Mouse (Mus musculus) liver, adult (tissue): ENCODE measurements around the gene Ampd3.

Source experiments
- GATA4 ChIP-seq: IDR thresholded peaks from 2 replicates; pipeline ENCODE4 v1.6.1; 2014; ENCODE audit warnings: mild to moderate bottlenecking, low read length; ENCODE audit not compliant: insufficient replicate concordance

The Ampd3 gene

DNA sequence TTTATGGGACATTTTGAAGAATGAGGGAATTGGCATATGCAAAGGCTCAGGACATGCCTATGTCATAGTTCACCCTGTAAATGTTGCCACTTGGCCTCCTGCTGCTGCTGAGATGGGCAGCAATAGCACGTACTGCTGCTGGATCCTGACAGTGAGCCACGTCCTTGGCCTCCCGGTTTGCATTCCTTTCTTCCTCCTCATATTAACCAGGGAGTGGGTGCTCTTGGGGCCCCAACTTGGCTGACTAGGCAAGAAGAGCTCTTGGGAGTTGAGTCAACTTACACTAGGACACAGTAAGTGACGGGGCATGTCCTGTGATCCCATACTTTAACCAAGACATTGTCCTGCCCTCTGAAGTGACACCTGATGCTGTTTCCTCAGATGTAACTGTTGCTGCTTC, 12.5 kb downstream of the Ampd3 start:
- TF ChIP-seq GATA4, result no peak

DNA sequence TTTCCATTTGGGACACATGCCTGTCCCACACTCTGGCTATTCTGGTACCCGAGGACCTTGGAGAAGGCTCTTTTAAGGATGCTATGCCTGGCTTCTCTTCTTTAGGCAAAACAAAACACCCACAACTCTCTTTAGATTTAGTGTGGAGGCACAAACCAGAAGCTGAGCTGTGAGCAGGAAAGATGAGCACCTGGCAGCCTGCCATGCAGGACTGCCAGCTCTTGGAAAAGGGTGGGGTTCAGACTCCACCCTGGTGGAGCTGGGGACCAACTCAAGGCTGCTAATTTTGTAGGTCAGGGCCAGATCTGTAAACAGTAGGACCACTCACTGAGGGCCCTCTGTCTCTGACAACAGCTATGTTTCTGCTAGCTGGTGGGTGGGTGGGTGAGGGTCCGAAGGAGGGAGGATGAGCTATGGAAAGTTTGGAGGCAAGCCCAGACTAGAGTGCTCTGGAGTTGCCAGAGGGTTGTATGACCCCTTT, 13.3 kb downstream of the Ampd3 start:
- no peak for TF ChIP-seq GATA4

DNA sequence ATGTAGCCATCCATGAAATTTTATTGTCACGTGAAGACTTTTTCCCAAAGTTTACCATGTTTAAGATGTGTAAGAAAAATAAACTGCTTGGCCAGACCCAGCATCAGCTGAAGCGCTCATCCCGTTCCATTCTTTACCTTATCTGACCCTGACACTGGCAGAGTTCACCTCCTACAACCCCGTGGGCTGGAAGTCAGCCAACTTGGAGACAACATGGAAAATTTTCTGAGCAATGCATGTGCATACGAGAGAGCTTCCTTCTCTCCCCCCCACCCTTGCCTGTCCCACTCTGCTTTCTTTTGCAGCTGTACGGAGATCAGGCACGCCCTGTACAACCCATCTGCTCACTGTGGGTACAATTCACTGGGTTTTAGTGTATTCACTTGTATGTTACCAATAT, 14.1 kb downstream of the Ampd3 start:
- no peak for TF ChIP-seq GATA4

DNA sequence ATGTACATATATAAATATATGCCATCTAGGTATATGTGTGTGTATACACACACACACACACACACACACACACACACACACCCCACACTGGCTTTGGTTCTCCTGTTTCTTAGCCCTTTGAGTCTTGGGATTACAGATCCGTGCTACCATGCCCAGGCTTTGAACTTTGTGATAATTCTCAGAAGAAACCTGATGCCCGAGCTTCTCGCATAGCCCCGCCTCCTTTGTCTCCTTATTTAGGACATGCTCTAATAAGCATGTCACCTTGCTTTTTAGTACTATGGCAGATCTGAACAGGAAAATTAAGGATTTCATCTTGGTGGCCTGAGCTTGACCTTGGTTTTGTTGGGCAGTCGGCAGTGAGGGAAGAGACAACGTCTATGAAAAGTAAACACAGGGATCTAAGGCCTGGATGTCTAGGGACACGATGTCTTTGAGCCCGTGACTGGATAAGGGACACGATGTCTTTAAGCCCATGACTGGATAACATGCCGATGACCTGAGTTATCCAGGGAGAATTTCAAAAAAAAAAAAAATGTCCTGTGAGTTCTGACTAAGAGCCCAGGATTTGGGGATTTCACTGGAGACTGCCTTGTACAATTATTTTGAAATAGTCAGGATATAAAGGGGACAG, 15.0 kb downstream of the Ampd3 start:
- no peak for TF ChIP-seq GATA4

DNA sequence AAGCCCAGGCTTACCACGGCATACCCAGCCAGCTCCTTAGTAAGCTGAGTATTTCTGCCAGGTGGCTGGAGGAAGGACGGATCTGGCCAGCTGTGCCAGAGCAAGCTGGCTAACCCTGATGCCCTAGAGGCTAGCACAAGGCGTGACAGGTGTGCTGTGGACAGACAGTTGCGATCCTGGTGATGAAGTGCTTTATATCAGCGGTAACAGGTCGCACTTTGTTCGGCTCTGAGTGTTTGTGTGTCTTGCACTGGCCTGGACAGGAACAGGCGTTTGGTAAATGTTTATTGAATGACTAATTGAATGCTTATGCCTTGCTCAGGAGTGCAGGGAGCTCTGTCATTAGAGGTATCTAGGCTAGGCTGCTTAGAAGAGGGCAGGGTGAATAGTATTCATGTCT, 17.0 kb downstream of the Ampd3 start:
- no peak for TF ChIP-seq GATA4

DNA sequence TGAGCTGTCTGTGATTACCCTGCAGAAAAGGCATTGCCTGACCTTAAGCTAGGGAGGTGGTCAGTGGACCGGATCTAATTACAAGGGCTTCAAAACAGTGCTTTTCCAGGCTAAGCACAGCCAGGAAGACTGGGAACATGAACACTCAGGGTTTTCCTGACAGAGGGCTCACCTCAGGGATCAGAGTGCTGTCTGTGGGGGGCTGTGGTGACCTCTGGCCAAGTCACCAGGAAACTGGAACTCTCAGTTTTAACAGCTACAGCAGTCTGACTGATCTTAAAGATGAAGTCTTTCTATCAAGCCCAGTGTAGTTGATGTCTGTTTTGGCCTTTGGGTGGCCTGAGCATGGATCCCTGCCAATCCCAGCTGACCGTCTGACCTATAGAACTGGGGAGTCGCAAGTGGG, 17.7 kb downstream of the Ampd3 start:
- TF ChIP-seq GATA4, result no peak; the same call in 1 of the 2 replicates

DNA sequence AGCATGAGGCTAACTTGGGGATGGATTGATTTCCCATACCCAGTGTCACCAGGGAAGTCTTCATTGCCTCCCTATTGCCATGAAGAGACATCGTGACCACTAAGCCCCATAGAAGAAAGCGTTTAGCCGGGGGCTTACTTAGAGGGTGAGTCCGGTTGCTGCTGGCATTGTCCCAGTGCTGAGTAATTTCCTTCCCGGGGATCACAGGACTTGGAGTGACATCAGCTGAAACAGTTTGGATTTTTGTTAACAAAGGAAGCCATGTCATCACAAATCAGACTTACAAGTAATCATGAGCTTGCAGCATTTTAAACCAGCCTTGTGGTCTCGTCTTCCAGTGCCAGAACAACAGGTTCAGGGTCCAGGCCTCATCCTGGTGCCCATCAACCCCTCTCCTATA, 19.3 kb downstream of the Ampd3 start:
- no peak for TF ChIP-seq GATA4

DNA sequence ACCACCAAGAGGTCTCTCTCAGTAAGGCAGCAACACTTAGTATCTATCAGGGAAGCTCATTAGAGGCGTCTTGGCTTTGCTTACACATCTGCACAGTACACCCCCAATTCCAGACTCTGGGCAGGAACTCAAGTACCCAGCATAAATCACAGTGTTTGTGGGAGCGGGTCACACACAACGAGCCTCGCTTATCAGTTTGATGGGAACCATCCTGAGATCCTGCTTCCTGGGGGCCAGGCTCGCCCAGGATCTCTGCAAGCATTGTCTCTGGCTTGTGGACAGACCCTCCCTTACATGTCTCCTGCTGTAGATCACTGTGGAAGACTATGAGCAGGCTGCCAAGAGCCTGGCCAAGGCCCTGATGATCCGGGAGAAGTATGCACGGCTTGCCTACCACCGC, 22.9 kb downstream of the Ampd3 start:
- TF ChIP-seq GATA4, result no peak

DNA sequence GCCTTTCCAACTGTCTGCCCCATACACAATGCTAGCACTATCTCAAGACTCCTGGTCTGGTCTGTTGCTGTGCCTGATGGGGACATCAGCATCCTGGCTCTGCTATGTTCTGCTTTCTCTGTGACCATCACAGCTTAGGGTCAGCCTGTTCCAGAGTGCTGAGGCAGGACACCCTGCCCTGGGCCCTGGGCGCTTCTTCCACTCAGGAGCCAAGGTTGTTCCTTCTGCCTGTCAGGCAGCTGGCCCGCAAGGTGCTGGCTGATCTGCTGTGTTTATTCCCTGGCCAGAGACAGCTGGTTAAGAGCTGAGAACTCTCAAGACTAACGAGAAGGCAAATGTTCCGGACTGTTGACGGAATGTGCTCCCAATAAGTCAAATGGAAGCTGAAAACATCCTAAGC, 24.2 kb downstream of the Ampd3 start:
- TF ChIP-seq GATA4, result no peak

DNA sequence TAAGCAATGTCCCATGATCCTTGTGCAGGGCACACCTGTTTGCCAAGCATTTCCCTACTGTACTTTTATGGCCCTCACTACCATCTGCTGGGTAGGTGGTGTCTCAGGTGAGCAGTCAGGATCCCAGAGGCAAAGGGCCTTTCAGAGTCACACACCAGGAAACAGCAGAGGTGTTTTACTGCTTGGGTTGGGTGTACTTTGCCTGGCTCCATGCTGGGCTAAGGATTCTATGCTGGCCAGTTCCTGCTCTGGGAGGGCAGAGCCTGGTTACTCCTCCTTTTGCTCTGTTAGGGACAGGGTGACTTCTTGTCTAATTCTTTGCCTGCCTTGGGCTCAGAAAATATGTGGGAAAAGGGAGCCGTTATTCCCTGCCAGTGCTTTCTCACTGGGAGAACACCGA, 24.8 kb downstream of the Ampd3 start:
- TF ChIP-seq GATA4, result no peak

DNA sequence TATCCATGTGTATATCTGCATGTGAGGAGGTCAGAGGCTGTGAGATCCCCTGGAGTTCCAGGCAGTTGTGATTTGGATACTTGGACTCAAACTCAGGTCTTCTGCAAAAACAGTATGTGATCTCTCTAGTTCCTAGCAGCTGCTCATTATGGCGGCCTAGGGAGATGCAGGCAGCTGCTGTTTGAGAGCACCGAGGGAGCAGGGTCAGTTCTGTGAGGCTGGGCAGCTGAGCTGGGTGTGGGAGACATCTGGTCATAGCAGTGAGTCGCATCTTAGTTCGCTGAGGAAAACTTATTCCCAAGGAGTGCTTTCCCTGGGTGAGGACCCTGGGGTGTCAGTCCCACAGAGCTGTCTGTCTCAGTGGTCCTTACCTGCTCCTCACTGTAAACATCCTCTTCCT, 26.7 kb downstream of the Ampd3 start:
- TF ChIP-seq GATA4, result no peak

DNA sequence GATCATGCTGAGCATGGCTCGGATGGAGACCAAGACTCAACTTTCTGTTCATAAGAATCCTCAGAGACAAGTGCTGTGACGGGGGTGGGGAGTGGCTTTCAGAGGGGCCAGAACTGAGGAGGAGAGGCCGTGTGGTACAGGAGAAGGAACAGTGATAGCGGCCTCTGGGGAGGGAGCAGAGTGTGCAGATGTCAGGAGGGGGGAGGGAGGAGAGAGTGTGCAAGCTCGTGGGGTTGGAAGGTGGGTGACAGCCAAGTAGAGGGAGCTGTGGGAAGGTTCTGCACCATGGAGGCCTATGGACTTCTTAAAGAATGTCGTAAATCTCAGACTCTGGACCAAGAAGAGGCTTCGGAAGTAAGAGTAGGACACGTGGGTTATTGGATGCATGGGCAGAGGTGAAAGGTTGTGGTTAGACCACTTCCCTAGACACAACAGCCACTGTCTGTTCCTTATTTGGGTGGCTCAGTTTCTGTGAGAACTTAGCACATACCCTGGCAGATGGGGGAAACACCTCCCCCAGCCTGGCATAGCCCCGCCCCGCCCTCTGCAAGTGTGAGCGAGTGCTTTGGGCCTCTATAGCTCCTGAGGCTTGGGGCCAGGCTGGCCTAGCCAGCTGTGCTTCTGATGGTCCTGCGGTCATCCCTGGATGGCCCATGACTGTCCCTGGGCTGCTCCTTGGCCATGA, 28.5 kb downstream of the Ampd3 start:
- no peak for TF ChIP-seq GATA4

DNA sequence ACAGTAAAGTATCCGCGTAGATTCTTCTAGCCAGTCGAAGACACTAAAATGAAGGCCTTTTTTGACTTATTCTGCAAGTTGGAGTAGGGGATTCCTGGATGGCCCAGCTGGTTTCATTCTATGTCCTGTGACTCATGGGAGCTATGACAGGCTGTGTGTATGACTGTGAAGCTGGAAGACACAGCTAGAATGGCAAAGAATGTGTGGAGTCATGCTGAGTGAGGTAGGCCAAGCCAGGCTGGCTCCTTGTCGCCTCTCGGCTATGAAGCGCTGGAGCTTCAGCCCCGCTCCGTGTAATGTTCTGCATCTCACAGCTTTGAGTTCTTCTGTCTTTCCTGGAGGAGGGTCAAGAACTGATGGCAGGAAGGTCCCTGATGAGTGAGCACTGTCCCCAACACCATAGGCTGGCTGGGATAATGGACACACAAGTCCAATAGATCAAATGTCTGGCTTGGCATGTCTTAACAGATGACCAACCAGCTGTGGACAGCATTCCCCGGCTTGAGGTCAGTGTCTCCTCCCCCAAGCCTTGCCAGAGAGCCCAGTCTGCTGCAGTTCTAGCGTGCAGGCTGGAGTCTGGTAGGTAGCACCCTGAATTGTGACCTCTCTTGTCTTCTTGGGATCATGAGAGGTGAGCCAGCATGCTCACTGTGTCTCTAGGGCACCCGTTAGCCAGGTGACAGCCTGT, 29.9 kb downstream of the Ampd3 start:
- no peak for TF ChIP-seq GATA4

DNA sequence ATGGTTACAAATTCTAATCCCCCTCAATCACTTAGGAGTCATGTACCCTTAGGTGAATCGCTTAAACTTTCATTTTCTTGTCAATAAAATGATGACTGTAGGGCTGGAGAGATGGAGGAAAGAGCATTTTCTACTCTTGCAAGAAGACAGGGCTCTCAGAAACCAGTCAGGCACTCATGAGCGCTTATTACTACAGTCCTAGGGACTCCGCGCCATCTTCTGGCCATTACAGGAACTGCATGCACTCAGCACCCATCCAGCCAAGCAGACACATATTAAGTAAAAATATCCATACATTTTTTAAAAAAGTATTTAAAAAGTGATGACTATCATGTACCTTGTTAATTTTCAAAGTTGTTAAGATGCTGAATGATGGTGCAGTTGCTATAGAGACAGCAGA, 33.0 kb downstream of the Ampd3 start:
- no peak for TF ChIP-seq GATA4

DNA sequence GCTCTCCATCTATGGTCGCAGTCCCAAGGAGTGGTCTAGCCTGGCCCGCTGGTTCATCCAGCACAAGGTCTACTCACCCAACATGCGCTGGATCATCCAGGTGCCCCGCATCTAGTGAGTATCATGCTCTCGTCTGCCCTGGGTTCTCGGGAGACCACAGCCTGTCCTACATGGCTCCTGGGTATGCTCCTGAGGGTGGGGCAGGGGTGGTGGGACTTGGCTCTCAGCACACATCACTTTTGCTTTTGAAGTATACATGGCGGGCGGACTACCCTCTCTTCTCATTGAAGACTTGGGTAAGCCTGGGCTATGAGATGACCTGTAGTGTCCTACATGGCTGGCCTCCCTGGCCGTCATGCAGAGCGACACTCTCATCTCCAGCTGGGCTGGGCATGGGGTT, 35.1 kb downstream of the Ampd3 start:
- TF ChIP-seq GATA4, result no peak

DNA sequence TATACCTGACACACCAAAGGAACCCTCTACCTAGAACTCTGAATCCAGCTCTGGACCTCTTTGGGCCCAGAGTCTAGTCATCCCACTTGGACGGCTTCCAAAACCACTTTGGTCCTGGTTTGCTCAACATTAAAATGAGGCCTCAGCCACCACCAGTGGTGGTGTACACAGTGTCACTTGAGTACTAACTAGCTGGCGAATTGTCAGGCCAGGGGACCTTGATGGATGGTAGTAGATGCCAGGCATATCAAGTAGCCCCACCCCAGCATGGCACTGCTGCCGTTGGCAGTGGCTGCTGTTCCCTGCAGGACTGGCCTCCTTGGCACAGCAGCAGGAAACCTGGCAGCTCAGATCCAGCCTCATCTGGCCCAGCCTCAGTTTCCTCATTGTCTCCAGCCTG, 36.3 kb downstream of the Ampd3 start:
- no peak for TF ChIP-seq GATA4
